Mouse (Mus musculus): Measurements from ENCODE around the gene Ifi206.

Ifi206 gene

DNA sequence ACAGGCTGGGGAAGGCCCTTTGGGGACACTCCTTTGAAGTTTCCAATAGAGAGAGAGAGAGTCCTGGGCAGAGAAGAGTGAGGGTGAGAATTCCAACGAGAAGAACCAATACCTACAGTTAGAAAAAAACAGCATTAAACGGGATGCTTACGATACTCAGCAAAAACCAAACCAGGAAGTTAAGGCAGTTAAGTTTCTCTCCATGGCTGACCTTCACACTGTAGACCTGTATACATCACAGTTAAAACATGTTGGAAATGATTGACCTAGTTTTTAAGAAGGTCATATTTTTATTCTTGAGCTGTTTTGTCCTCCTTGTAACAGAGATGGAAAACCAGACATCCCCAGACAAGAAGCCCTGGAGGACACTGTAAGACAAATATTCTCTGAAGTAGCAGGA lies 72.3 kb downstream of the Ifi206 start:
- DNase-seq, result no peak
